Mouse (Mus musculus) adrenal gland (tissue): ENCODE results near the gene Gm49358.

ENCODE experiments used
- intact Hi-C: fragments of 180-260 bp; cut with DNase I; formaldehyde crosslinking; loops from one replicate; pipeline ENCODE4 v1.15.1; 2025

Gene Gm49358

DNA sequence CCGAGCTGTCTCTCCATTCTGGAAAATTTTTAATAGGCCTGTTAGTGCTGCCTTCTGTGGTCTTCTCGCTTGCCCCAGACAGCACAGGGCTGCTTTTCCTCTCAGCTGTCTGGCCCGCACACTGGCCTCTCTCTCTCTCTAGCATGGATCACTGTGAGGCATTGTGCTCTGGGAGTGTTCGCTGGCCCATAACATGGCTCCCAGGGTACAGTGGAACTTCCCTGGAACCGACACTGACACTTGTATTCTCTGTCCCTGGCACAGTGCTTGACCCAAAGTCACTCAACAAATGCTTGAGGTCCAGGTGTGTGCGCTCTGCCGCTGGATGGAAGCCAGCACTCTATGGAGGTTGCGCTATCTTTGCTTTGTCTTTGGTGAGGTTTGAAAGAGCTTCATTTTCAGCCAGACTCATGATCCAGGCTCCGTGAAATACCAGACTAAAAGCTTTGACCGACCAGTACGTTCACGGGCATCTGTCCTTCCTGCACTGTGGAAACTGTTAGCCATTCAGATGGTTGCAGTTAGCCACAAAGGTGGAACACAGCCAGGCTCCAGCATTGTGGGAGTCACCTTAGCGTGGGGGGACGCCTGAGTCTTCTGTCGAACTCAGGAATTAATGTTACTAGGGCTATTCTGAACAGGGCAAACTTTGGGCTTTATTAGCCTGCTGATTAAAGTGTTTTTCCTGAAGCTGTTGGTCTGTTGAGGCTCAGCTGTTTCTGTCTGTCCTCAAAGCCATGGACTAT lies 44.4 kb downstream of the Gm49358 start:
- intact Hi-C loops: no loop called here

DNA sequence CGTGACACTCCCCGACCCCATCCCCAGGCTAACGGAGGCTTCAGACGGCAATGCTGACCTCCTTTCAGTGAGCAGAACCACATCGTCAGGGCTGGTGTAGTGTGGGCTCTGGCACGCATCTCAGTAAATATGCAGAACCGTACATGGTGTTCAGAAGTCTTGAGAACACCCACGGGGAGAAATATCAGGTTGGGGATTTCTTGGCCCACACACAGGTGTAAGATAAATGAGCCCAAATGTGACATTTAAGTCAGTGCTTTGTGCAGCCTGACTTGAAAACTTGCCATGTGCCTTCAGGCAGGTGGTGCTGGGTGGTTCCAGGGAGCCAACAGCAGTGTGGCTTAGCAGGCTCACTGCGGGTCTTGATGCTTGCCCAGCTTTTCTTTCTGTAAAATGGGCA lies 46.2 kb downstream of the Gm49358 start:
- intact Hi-C loops: no loop called here

DNA sequence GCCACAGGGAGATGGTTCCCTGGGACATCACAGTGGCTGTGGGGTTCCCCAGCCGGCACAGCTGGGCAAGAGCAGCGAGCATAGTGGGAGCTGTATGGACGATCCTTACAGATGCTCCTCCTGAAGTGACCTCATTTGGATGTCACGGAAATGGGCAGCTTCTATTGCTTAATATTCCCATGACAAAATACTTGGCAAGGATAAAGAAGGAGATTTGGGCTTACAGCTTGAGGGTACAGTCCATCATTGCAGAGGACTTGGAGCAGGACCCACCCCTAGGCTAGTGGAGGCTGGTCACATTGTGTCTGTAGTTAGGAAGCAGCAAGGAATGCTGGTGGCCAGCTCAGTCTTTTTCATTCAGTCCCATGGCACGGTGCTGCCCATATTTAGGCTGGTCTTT lies 46.8 kb downstream of the Gm49358 start:
- intact Hi-C loops: no loop called here

DNA sequence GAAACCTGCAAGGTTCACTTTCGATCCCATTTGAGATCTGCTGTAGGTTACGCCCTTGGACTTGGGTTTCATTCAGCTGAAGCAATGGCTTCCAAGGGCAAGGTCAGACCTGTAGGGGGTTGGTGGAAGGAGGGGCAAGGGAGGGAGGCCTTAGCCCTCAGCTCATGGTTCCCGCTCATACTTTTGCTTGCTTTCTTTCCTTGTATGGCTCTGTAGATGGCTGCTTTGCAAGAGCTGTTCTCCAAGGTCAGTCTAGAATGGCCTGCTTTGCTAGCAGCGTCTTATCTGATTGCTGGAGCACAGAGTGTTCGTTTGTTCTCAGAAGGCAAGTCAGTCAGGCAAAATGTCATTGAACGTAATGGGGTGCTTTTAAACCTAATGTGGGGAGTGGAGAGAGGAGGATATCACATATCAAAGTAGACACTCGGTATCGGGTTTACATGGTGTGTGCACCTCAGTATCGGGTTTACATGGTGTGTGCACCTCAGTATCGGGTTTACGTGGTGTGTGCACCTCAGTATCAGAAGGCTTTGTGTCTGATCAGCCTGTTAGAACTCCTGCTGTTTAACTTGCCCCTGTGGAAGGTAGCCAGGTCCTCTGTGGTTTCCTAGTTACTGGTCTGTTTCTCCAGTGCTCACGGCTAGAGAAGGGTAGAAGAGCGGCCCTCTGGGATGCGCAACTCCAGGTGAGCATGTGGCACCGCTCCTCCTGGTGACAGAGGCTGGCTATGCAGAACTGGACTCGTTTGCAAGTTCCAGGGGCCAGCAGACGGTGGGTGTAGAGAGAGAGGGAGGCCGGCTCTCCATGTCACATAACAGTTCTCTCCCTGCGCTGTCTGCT lies 50.7 kb downstream of the Gm49358 start:
- intact Hi-C loops: loop anchor here (5.0 kb wide), 1 partner anchor 37 kb away; the partner anchor contains the start of gene Nt5dc3

DNA sequence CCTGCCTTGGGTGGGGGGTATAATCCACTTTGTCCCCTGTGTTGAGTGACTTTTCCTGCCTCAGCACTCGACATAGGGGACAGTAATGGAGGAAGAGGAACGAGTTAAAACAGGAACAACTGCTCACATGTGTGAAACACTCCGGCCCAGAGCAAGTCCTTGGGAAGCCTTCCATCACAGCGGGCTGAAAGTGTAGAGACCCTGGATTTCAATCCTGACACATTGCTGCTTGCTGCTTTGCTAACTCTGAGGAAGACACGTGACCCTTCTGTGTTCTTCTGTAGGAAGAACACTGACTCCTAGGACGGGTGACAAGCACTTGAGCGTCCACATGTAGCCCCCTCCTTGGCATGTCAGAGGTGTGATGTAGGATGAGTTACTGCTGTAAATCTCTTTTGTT lies 51.4 kb downstream of the Gm49358 start:
- intact Hi-C loops: loop anchor here (5.0 kb wide), 1 partner anchor 38 kb away; the partner anchor contains the start of gene Nt5dc3

- intact Hi-C loops: loop anchor here (5.0 kb wide), 1 partner anchor 42 kb away; the partner anchor contains the start of gene Nt5dc3
Observed at GRCm38 (mm10) chr10:86819649-86820165, 55.9 kb downstream of the Gm49358 start.

DNA sequence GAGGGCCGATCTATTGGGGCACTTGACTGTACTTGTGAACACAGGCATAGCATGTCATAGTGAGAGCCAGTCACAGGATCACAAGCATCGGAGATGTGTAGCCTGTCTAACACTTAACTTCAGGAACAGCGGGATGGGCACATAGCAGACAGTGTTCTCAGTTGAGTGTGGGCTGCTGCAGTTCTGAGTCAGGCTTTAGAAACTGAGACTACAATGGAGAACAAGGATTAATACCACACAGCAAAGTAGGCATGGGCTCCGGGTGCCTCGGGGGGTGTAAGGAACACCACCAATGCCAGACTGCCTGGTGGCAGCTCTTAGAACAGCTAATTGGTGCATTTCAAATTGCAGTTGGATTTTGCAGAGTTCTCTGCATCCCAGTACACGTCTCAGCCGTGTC lies 57.2 kb downstream of the Gm49358 start:
- intact Hi-C loops: no loop called here

GRCm38 (mm10) chr10:86824093-86824492 lies 60.3 kb downstream of the Gm49358 start:
- intact Hi-C loops: no loop called here

- intact Hi-C loops: no loop called here
Observed at GRCm38 (mm10) chr10:86824871-86825270, 61.1 kb downstream of the Gm49358 start.

DNA sequence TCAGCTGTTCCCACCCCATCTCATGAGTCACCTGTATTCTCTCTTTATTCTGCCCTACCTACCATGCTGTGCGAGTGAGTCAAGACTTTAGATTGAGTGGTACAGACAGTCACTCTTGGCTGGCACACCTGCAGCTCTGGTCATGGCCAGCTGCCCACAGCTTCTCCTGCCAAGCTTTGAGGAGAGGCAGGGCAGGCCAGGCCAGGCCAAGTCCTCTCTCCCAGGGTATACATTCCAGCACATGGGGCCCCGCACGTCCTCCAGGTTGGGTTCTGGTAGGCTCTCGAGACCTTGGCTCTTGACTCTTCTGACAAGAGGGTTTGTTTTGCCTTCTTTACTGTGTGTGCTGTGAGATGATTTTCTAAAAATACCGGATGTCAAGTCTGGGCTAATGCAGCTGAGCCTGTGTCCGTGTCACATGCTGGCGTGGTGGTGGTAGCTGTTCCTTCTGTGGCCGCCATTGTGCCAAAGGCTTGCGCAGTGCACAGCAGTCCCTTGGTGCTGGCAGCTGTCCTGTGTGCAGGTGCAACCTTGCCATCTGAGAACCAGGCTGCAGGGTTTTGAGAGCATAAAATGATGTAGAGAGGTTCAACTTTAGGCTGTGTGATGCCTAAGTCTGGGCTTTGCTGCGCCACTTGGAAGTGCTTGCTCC lies 62.2 kb downstream of the Gm49358 start:
- intact Hi-C loops: no loop called here

DNA sequence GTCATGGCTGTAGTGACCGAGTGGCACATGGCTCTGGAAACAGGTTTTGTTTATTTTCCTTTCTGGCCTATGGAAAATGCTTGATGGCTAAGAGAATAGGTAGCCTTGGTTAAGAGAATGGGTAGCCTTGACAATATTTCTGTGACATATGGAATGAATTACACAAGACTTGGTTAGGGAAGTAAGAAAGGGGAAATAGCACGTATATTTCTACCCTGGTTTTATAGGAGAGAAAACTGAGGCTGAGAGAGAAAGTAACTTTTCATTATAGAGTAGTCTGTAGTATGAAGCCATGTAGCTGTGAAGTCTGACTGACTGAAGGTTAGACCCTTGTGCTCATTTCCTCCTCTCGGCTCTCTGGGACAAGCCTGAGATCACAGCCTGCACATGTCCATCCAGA lies 63.2 kb downstream of the Gm49358 start:
- intact Hi-C loops: no loop called here

DNA sequence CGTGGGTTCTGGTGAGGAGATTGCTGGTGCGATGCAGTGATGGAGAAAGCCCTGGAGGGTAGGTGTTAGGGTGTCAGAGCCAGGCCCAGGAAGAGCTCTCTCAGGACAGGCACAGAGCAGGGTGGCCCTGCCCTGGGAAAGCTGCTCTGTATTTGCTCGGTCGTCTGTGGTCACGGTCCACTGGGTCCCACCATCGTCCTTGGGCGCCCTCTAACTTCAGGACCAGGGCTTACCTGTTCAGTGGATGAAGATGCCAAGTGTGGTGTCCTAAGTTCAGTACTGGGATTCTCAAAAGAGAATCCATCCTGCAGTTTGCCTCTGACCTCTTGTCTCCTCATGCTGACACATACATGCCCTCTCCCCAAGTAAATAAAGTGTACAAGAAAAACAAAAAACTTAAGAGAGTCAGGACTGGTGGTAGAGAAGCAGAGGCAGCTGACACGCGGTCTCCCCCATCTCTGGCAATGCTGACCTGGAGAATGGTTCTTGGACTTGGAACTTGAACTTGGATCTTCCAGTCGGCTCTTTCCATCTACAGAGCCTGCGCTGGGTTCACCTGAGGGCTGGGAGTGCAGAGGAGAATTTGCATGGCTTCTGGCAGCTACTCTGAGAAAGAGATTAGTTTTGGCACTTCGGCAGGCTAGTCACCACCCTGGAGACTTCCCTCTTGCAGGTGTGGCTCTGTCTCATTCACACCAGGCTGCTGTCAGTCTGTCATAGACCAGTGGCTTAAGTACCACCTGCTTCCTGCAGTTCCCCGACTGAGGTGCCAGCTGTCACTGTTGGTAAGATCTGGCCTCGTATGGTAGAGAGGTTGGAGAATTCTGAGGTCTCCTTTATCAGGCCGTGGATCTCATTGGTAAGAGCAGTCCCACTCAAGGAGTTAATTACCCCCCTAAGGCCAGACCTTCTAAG lies 64.7 kb downstream of the Gm49358 start:
- intact Hi-C loops: no loop called here

DNA sequence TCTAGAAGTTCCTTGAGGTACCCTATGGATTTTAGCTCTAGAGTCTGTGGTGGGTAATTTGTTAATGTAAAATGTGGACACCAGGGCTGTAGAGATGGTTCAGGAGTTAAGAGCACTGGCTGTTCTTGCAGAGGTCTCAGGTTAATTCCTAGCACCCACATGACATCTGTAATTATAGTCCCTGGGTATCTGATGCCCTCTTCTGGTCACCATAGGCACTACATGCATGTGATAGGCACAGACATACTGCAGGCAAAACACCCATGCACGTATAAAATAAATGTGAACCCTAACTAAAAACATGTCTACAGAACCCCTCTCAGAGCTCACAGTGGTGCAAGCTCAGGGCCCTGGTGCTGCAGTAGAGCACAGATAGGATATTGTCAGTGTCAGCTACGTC lies 65.7 kb downstream of the Gm49358 start:
- intact Hi-C loops: no loop called here

DNA sequence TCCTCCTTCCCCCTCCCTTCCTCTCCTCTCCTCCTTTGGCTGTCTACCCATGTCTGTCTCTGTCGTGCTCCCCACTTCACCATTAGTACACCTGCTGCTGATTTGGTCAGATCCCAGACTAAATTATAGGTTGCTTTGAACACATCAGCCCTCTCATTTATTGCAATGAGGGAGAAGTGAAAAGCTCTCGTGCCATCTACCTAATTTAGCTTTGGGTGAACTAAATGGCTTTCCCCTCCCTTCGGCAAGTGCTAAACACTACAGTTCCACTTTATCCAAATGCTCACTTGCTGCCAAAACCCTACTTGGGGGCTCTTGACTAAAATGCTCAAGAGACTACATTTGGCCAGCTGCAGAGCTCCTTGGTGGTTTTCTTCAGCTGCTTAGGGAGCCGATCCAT lies 73.0 kb downstream of the Gm49358 start:
- intact Hi-C loops: no loop called here

DNA sequence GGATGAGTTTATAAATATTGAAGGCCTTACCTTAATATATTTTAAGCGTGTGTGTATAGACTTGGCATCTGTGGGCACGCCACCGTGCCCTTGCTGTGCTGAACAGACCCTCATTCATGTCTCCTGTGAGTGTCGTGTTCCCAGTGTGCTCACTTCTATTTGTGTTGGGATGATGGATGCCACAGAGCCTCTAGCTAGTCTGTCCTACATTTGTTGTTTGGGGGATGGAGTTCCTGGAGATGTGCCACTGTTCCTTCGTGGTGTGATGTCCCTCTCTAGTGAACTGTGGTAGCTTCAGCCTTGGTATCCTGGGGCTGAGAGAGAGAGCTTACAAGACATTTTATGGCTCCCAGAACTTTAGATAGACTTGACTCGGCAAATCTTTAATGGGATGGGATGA lies 75.1 kb downstream of the Gm49358 start:
- intact Hi-C loops: no loop called here

GRCm38 (mm10) chr10:86842659-86843058 lies 78.9 kb downstream of the Gm49358 start:
- intact Hi-C loops: no loop called here

- intact Hi-C loops: no loop called here
Observed at GRCm38 (mm10) chr10:86846926-86847467, 83.2 kb downstream of the Gm49358 start.

- intact Hi-C loops: no loop called here
Observed at GRCm38 (mm10) chr10:86849087-86849486, 85.3 kb downstream of the Gm49358 start.

GRCm38 (mm10) chr10:86849508-86849907 lies 85.7 kb downstream of the Gm49358 start:
- intact Hi-C loops: no loop called here

GRCm38 (mm10) chr10:86852160-86852559 lies 88.4 kb downstream of the Gm49358 start:
- intact Hi-C loops: no loop called here
